Mouse (Mus musculus) brain, embryonic 14.5 days (tissue): ENCODE measurements around the gene Slc7a10.

Experiments
- CTCF ChIP-seq: fragments of 200-500 bp; IDR thresholded peaks from 2 replicates; pipeline ENCODE4 v1.5.1; 2012; ENCODE audit warnings: inconsistent platforms, mild to moderate bottlenecking, moderate library complexity, borderline replicate concordance; ENCODE audit not compliant: insufficient read depth, insufficient read length; ENCODE audit errors: extremely low read depth
- POLR2A ChIP-seq: fragments of 200-500 bp; IDR thresholded peaks from 2 replicates; pipeline ENCODE4 v1.6.1; 2012; ENCODE audit warnings: mild to moderate bottlenecking, inconsistent platforms, borderline replicate concordance; ENCODE audit not compliant: poor library complexity, insufficient read depth, insufficient read length, severe bottlenecking; ENCODE audit errors: extremely low read depth

GRCm38 (mm10) chr7:35154449-35154848 lies 31.7 kb upstream of the Slc7a10 start:
- no peak for TF ChIP-seq POLR2A
- TF ChIP-seq CTCF, result no peak
